Mouse (Mus musculus): Measurements from ENCODE around the gene 1600012H06Rik. TPM values are rescaled to one million over a fixed set of nuclear protein-coding genes. Genes with fewer than 3 reads are reported as not detected.
A peak's percentile ranks its signal among the peaks of the same experiment; 100 is the strongest.
"Not testable (repeated sequence)": the region's sequence is repeated elsewhere in the genome, so short reads cannot be mapped to it uniquely, and the experiment has no call there.

1600012H06Rik gene
- 29.5 and 32.8 TPM in 2 replicates for polyA plus RNA-seq (2014; fragmentation: Nextera tagmentation; extraction: Ambion mirVana)

DNA sequence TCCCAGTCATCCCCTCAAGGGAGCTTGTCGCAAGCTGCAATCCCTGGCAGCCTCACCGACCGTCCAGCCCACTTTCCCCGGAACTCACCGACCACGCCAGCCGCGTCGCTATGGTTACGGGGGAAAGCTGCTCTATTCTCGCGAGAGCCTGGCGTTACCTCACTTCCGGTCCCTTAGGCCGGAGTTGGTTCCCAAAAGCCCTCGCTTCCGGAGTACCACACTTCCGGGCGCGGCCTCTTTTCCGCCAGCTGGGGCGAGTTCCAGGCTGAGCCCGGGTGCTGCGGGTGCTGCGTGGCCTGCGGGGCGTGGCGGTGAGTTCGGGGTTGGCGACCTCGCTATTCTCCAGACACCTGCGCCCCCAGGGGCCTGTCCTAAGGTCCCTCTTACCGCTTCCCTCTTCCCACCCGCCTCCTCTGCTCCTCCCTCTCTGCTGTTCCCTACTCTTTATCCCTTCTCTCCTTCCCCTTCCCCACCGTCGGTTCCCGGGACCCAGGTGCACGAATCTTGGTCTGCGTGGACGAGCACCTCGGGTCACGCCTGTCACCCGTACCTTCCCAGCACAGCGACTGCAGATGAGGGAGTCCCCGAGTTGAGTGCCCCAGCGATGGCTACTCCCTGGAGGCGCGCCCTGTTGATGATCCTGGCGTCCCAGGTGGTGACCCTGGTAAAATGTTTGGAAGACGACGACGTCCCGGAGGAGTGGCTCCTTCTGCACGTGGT, at the start of gene 1600012H06Rik, which contains the start of gene Wdr27:
1600012H06Rik (plus strand) TSS at position 176 of the 720 bp plus-strand sequence.
Wdr27 (minus strand) TSS at position 150 of the 720 bp plus-strand sequence.
- WGBS = under 1% methylated on average over 54 of the region's 54 CpGs
- Histone ChIP-seq H3K9me3 (ENCODE audit: control insufficient read depth, low read length) (no peaks in the 10 kb centered on the region), H3K4me1 (ENCODE audit: control insufficient read depth in 2 of 2, insufficient read depth in 2 of 2, low read length in 2 of 2) (peaks cover 4 to 14% of the 10 kb centered on the region in 2 experiments; a peak in 3 of 4 replicates), H3K27ac (replicated peaks in 1 of 2; ENCODE audit: control insufficient read depth in 1 of 2, insufficient read depth in 1 of 2, low read depth in 2 of 2, low read length in 2 of 2) (peak within 1 kb of the TSS; percentile 71 to 75), H3K4me2 (ENCODE audit: low read length) (peak within 1 kb of the TSS; percentile 95), H3K36me3 (ENCODE audit: control insufficient read depth, insufficient read depth, low read length) (peaks cover 33% of the 10 kb centered on the region), H3K27me3 (ENCODE audit: control insufficient read depth, insufficient read depth, low read length) (no peaks in the 10 kb centered on the region), H3K9ac (ENCODE audit: low read length) (peak within 1 kb of the TSS; percentile 92), H3K4me3 (ENCODE audit: control insufficient read depth in 1 of 2, insufficient read depth in 1 of 2, low read depth in 1 of 2, low read length in 2 of 2) (peak within 1 kb of the TSS; percentile 66)
- ATAC-seq (ENCODE audit: insufficient number of reproducible peaks, insufficient read depth, low FRiP score, low read depth) = peak; percentile 95

DNA sequence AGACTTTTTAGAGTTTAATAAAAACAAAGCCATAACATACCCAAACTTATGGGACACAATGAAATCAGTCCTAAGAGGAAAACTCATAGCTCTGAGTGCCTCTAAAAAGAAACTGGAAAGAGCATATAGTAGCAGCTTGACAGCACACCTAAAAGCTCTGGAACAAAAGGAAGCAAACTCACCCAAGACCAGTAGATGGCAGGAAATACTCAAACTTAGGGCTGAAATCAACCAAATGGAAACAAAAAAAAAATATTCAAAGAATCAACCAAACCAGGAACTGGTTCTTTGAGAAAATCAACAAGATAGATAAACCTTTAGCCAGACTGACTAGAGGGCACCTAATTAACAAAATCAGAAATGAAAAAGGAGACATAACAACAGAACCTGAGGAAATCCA, 47.9 kb upstream of the 1600012H06Rik start:
- H3K9me3 ChIP-seq (ENCODE audit: control insufficient read depth, low read length); H3K4me2 ChIP-seq (ENCODE audit: low read length); H3K36me3 ChIP-seq (ENCODE audit: control insufficient read depth, insufficient read depth, low read length); H3K4me3 ChIP-seq (ENCODE audit: control insufficient read depth in 1 of 2, insufficient read depth in 1 of 2, low read depth in 1 of 2, low read length in 2 of 2); H3K27me3 ChIP-seq (ENCODE audit: control insufficient read depth, insufficient read depth, low read length); H3K9ac ChIP-seq (ENCODE audit: low read length); H3K27ac ChIP-seq (replicated peaks in 1 of 2; ENCODE audit: control insufficient read depth in 1 of 2, insufficient read depth in 1 of 2, low read depth in 2 of 2, low read length in 2 of 2); ATAC-seq (ENCODE audit: insufficient number of reproducible peaks, insufficient read depth, low FRiP score, low read depth); H3K4me1 ChIP-seq (ENCODE audit: control insufficient read depth in 2 of 2, insufficient read depth in 2 of 2, low read length in 2 of 2): not testable (repeated sequence)

DNA sequence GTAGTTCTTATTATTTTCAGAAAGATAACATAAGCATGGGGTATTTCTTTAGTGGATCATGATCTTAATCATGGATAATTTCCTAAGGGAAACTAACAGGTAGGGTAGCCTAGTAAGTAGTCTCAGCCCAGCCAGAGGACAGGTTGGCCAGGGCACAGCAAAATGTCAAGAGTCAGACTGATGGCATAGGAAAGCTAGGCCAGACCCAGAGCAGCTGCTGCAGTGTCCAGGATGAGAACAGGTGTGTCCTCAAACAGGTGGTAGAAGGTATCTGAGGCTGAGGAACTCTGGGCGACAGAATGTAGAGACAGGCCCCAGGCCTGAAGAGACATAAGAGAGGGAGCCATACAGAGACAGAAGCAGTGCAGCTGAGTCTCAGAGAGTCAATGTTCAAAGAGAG, 44.0 kb upstream of the 1600012H06Rik start:
- no peak overlapping the region for H3K4me3 ChIP-seq (ENCODE audit: control insufficient read depth in 1 of 2, insufficient read depth in 1 of 2, low read depth in 1 of 2, low read length in 2 of 2)
- H3K9me3 ChIP-seq (ENCODE audit: control insufficient read depth, low read length) = no peaks in the 10 kb centered on the region
- no peak overlapping the region for H3K9ac ChIP-seq (ENCODE audit: low read length)
- no peak overlapping the region for H3K4me2 ChIP-seq (ENCODE audit: low read length)
- no peaks in the 10 kb centered on the region for H3K27me3 ChIP-seq (ENCODE audit: control insufficient read depth, insufficient read depth, low read length)
- 73% methylated on average over 1 of the region's 1 CpGs for WGBS
- H3K4me1 ChIP-seq (ENCODE audit: control insufficient read depth in 2 of 2, insufficient read depth in 2 of 2, low read length in 2 of 2) = no peaks in the 10 kb centered on the region
- no peak overlapping the region for H3K27ac ChIP-seq (replicated peaks in 1 of 2; ENCODE audit: control insufficient read depth in 1 of 2, insufficient read depth in 1 of 2, low read depth in 2 of 2, low read length in 2 of 2)
- no peak for ATAC-seq (ENCODE audit: insufficient number of reproducible peaks, insufficient read depth, low FRiP score, low read depth)
- no peaks in the 10 kb centered on the region for H3K36me3 ChIP-seq (ENCODE audit: control insufficient read depth, insufficient read depth, low read length)

DNA sequence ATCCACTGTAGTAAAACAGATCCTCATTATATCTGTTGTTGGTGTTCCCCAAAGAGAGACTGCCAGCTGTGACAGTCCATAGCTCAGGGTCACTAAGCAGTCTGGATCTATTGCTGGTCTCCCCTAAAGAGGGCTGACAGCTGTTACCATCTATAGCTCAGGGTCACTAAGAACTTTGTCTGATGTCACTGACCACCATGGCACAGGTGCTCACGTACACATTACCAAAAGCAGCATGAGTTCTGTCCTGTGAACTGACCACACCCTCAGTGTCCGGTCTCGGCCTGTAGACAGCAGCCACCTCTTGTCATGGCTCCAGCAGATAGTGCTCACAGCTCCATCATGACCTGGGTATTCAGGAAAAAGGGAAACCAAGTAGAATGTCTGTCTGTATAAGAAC, 39.8 kb upstream of the 1600012H06Rik start:
- Histone ChIP-seq H3K4me2 (ENCODE audit: low read length) (no peak overlapping the region), H3K9me3 (ENCODE audit: control insufficient read depth, low read length) (no peaks in the 10 kb centered on the region), H3K27me3 (ENCODE audit: control insufficient read depth, insufficient read depth, low read length) (0 out of 2 replicates have a peak, but pooled peaks cover 4% of the 10 kb centered on the region), H3K9ac (ENCODE audit: low read length) (no peak overlapping the region), H3K4me1 (ENCODE audit: control insufficient read depth in 2 of 2, insufficient read depth in 2 of 2, low read length in 2 of 2) (no peaks in the 10 kb centered on the region), H3K4me3 (ENCODE audit: control insufficient read depth in 1 of 2, insufficient read depth in 1 of 2, low read depth in 1 of 2, low read length in 2 of 2) (no peak overlapping the region), H3K36me3 (ENCODE audit: control insufficient read depth, insufficient read depth, low read length) (no peaks in the 10 kb centered on the region), H3K27ac (replicated peaks in 1 of 2; ENCODE audit: control insufficient read depth in 1 of 2, insufficient read depth in 1 of 2, low read depth in 2 of 2, low read length in 2 of 2) (no peak overlapping the region)
- WGBS = 73% methylated on average over 3 of the region's 3 CpGs
- ATAC-seq (ENCODE audit: insufficient number of reproducible peaks, insufficient read depth, low FRiP score, low read depth) = no peak

DNA sequence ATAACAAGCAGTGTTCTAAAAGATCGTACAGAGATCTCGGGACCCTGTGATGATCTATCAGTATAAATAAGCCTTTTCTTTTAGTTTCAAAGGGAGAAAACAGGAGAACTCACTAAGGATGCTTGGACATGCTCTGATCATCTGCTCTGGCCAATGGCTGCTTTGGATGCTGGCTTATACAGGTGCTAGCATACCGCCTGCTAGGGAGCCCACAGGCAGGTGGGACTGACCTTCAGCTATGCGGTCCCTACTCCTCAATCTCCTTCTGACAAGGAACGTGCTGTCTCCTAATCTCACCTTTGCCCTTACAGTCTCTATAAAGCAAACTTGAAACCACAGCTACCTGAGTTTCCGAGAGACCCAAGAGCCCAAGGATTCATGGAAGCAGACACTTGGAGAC, 38.8 kb upstream of the 1600012H06Rik start:
- no peak for ATAC-seq (ENCODE audit: insufficient number of reproducible peaks, insufficient read depth, low FRiP score, low read depth)
- no peak overlapping the region for H3K9ac ChIP-seq (ENCODE audit: low read length)
- H3K4me2 ChIP-seq (ENCODE audit: low read length) = no peak overlapping the region
- H3K27me3 ChIP-seq (ENCODE audit: control insufficient read depth, insufficient read depth, low read length) = 0 out of 2 replicates have a peak, but pooled peaks cover 4% of the 10 kb centered on the region
- H3K4me1 ChIP-seq (ENCODE audit: control insufficient read depth in 2 of 2, insufficient read depth in 2 of 2, low read length in 2 of 2) = no peaks in the 10 kb centered on the region
- H3K4me3 ChIP-seq (ENCODE audit: control insufficient read depth in 1 of 2, insufficient read depth in 1 of 2, low read depth in 1 of 2, low read length in 2 of 2) = no peak overlapping the region
- no peaks in the 10 kb centered on the region for H3K9me3 ChIP-seq (ENCODE audit: control insufficient read depth, low read length)
- H3K27ac ChIP-seq (replicated peaks in 1 of 2; ENCODE audit: control insufficient read depth in 1 of 2, insufficient read depth in 1 of 2, low read depth in 2 of 2, low read length in 2 of 2) = no peak overlapping the region
- H3K36me3 ChIP-seq (ENCODE audit: control insufficient read depth, insufficient read depth, low read length) = no peaks in the 10 kb centered on the region
- 79% methylated on average over 6 of the region's 6 CpGs for WGBS

DNA sequence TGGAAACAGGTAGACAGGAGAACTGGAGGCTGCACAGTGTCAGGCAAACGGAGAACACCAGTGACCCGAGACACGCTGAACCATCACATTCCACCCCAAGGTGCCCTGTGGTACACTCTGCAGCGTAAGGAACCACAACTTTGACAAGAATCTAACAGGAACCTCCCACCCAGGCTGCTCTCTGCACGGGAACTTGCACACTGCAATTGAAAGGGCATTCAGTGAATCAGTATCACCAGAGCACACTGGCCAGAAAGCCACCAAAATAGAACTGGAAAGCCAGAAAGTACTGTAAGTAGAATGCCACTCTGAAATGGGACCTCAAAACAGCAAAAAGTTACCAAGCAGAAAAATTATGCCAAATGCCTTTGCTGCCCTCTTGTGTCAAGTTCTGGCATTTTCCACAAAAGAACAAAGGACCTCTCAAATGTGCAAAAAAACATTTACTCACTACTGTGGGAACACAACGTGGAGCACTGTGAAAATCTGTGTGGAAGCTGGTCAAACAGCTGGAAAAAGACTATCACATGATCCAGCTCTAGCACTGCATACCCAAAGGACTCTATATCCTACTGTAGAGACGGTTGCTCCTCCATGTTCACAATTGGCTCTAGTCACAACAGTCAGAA, 38.2 kb upstream of the 1600012H06Rik start:
- H3K27ac ChIP-seq (replicated peaks in 1 of 2; ENCODE audit: control insufficient read depth in 1 of 2, insufficient read depth in 1 of 2, low read depth in 2 of 2, low read length in 2 of 2) = no peak overlapping the region
- H3K4me3 ChIP-seq (ENCODE audit: control insufficient read depth in 1 of 2, insufficient read depth in 1 of 2, low read depth in 1 of 2, low read length in 2 of 2) = no peak overlapping the region
- no peaks in the 10 kb centered on the region for H3K4me1 ChIP-seq (ENCODE audit: control insufficient read depth in 2 of 2, insufficient read depth in 2 of 2, low read length in 2 of 2)
- no peak overlapping the region for H3K9ac ChIP-seq (ENCODE audit: low read length)
- no peak overlapping the region for H3K4me2 ChIP-seq (ENCODE audit: low read length)
- H3K36me3 ChIP-seq (ENCODE audit: control insufficient read depth, insufficient read depth, low read length) = no peaks in the 10 kb centered on the region
- H3K27me3 ChIP-seq (ENCODE audit: control insufficient read depth, insufficient read depth, low read length) = 0 out of 2 replicates have a peak, but pooled peaks cover 4% of the 10 kb centered on the region
- ATAC-seq (ENCODE audit: insufficient number of reproducible peaks, insufficient read depth, low FRiP score, low read depth) = no peak
- H3K9me3 ChIP-seq (ENCODE audit: control insufficient read depth, low read length) = no peaks in the 10 kb centered on the region
- WGBS = 45% methylated on average over 7 of the region's 7 CpGs

DNA sequence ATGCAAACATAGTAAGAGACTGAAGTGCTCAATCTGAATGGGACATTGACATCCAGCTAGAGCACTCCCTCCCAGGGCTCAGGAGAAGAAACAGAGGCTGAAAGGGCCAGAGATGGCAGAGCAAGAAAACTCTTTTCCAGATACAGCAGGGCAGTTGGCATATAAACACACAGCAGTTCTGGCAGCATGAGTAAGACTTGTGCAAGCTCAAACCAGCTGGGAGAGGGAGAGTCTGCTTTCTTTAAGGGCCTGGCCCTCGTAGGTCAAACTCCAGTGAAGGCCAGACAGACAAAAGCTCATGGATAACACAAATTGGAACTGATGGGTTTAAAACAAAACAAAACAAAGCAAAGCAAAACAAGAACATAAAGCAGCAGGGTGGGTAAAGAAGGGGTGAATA, 36.4 kb upstream of the 1600012H06Rik start:
- H3K9me3 ChIP-seq (ENCODE audit: control insufficient read depth, low read length) = no peaks in the 10 kb centered on the region
- 0 out of 2 replicates have a peak, but pooled peaks cover 4% of the 10 kb centered on the region for H3K27me3 ChIP-seq (ENCODE audit: control insufficient read depth, insufficient read depth, low read length)
- no peak overlapping the region for H3K4me2 ChIP-seq (ENCODE audit: low read length)
- no peak overlapping the region for H3K4me3 ChIP-seq (ENCODE audit: control insufficient read depth in 1 of 2, insufficient read depth in 1 of 2, low read depth in 1 of 2, low read length in 2 of 2)
- 35% methylated on average over 1 of the region's 1 CpGs for WGBS
- no peaks in the 10 kb centered on the region for H3K4me1 ChIP-seq (ENCODE audit: control insufficient read depth in 2 of 2, insufficient read depth in 2 of 2, low read length in 2 of 2)
- no peaks in the 10 kb centered on the region for H3K36me3 ChIP-seq (ENCODE audit: control insufficient read depth, insufficient read depth, low read length)
- H3K27ac ChIP-seq (replicated peaks in 1 of 2; ENCODE audit: control insufficient read depth in 1 of 2, insufficient read depth in 1 of 2, low read depth in 2 of 2, low read length in 2 of 2) = no peak overlapping the region
- H3K9ac ChIP-seq (ENCODE audit: low read length) = no peak overlapping the region
- no peak for ATAC-seq (ENCODE audit: insufficient number of reproducible peaks, insufficient read depth, low FRiP score, low read depth)
